Comparison of ENCODE assay signal across 20 mouse cellular contexts in genomic region chr15:12337779-12338137, GRCm38 (mm10). TPM values are rescaled to one million over a fixed set of nuclear protein-coding genes. Genes with fewer than 3 reads are reported as not detected.
DNase-seq lines count a peak whose midpoint lies in the region; ATAC-seq and TF ChIP-seq lines count a peak whose summit lies in the region.
"Had no signal": no experiment of that assay in that cellular context is flagged by ENCODE, and none has a peak within 500 bp of the region (broad histone marks: within the 10 kb centered on the region; RNA-seq: fewer than 3 reads in every experiment).

No protein-coding gene starts in this region.

- intact Hi-C loops in heart, postnatal 25 days (cut with DNase I) = no loop called here
- intact Hi-C loops in gastrocnemius, postnatal 14 days (cut with DNase I; ENCODE audit: low total_unique reads) = no loop called here

- H3K4me2 ChIP-seq in heart, embryonic 13.5 days = no peak overlapping the region
- H3K4me2 ChIP-seq in liver, embryonic 14.5 days (ENCODE audit: low read depth) = no peak overlapping the region
- H3K4me2 ChIP-seq in liver, embryonic 11.5 days = no peak overlapping the region
- H3K4me2 ChIP-seq: embryonic facial prominence, embryonic 13.5 days; forebrain, embryonic 12.5 days; hindbrain, embryonic 13.5 days had no signal

- ATAC-seq in heart, embryonic 13.5 days (ENCODE audit: extremely low read depth, insufficient number of reproducible peaks, low FRiP score, low TSS enrichment) = no peak
- ATAC-seq in liver, embryonic 14.5 days (ENCODE audit: insufficient read depth) = no peak
- no peak for ATAC-seq in liver, embryonic 11.5 days (replicated peaks; ENCODE audit: low FRiP score)
- peak; percentile 62 for ATAC-seq in inflammation-experienced regulatory T-cells, adult 6 months
- ATAC-seq: activated CD4-positive, CD25-positive, alpha-beta regulatory T cell, adult 4 months; forebrain, embryonic 16.5 days; intestine, postnatal 0 days had no signal

- WGBS in heart, embryonic 13.5 days = 53% methylated on average over 3 of the region's 3 CpGs
- WGBS in liver, embryonic 14.5 days (ENCODE audit: insufficient replicate concordance) = 30% methylated on average over 3 of the region's 3 CpGs
- WGBS in liver, embryonic 11.5 days = 60% methylated on average over 3 of the region's 3 CpGs

- H3K27ac ChIP-seq in heart, embryonic 13.5 days (replicated peaks) = peak overlapping the region; percentile 42; the same call in 1 of the 2 replicates
- peak overlapping the region; percentile 45 for H3K27ac ChIP-seq in liver, embryonic 14.5 days
- no peak overlapping the region; the same call in none of the 2 replicates for H3K27ac ChIP-seq in liver, embryonic 11.5 days (ENCODE audit: low read depth, low read length)
- H3K27ac ChIP-seq: embryonic facial prominence, embryonic 13.5 days; forebrain, embryonic 12.5 days; hindbrain, embryonic 13.5 days had no signal

- no peak for DNase-seq in heart, postnatal 25 days (ENCODE audit: low spot score)
- no peak for DNase-seq in liver, embryonic 14.5 days (ENCODE audit: low read depth in 3 of 3, low spot score in 3 of 3)
- DNase-seq in liver, embryonic 11.5 days (ENCODE audit: low spot score) = no peak
- DNase-seq in spleen, postnatal 36 days (ENCODE audit: low spot score in 2 of 2) = no peak
- DNase-seq in gastrocnemius, postnatal 14 days = no peak
- DNase-seq: adrenal gland, postnatal 14 days; cerebellum, adult 11-12 months; cerebellum, adult 9-10 months; cerebellum, postnatal 36 days; gastrocnemius, postnatal 10 days had no signal

- no peak overlapping the region for H3K4me3 ChIP-seq in heart, embryonic 13.5 days
- no peak overlapping the region for H3K4me3 ChIP-seq in liver, embryonic 14.5 days (ENCODE audit: insufficient read depth in 1 of 2, low read depth in 2 of 2, low read length in 2 of 2)
- no peak overlapping the region for H3K4me3 ChIP-seq in liver, embryonic 11.5 days (ENCODE audit: low read depth, low read length)
- H3K4me3 ChIP-seq: embryonic facial prominence, embryonic 13.5 days; forebrain, embryonic 12.5 days; hindbrain, embryonic 13.5 days had no signal

- TF ChIP-seq EP300 in liver, embryonic 14.5 days (IDR thresholded peaks at IDR 0.05; ENCODE audit: low read depth) = no peak

- TF ChIP-seq CTCF in liver, embryonic 14.5 days (IDR thresholded peaks at IDR 0.05; ENCODE audit: low read depth) = no peak

- no peaks in the 10 kb centered on the region for H3K9me3 ChIP-seq in heart, embryonic 13.5 days
- H3K9me3 ChIP-seq in liver, embryonic 14.5 days (ENCODE audit: control insufficient read depth, low read length) = no peaks in the 10 kb centered on the region
- H3K9me3 ChIP-seq in liver, embryonic 11.5 days (ENCODE audit: control insufficient read depth, low read length) = no peaks in the 10 kb centered on the region
- H3K9me3 ChIP-seq: embryonic facial prominence, embryonic 13.5 days; forebrain, embryonic 12.5 days; hindbrain, embryonic 13.5 days had no signal

- peaks cover 56% of the 10 kb centered on the region for H3K4me1 ChIP-seq in heart, embryonic 13.5 days
- peaks cover 51 to 53% of the 10 kb centered on the region in 2 experiments for H3K4me1 ChIP-seq in liver, embryonic 14.5 days (replicated peaks; ENCODE audit: control insufficient read depth in 2 of 2, insufficient read depth in 2 of 2, low read length in 1 of 2)
- peaks cover 44% of the 10 kb centered on the region for H3K4me1 ChIP-seq in liver, embryonic 11.5 days (replicated peaks; ENCODE audit: control insufficient read depth, insufficient read depth, low read length)

- H3K36me3 ChIP-seq in heart, embryonic 13.5 days = peaks cover 7% of the 10 kb centered on the region
- H3K36me3 ChIP-seq in liver, embryonic 14.5 days (replicated peaks; ENCODE audit: control insufficient read depth, insufficient read depth, low read depth) = no peaks in the 10 kb centered on the region
- peaks cover 4% of the 10 kb centered on the region; the same call in 1 of the 2 replicates for H3K36me3 ChIP-seq in liver, embryonic 11.5 days (ENCODE audit: control insufficient read depth, insufficient read depth, low read length)
- H3K36me3 ChIP-seq: hindbrain, embryonic 13.5 days had no signal

- H3K9ac ChIP-seq in heart, embryonic 13.5 days = no peak overlapping the region
- no peak overlapping the region for H3K9ac ChIP-seq in liver, embryonic 14.5 days (replicated peaks)
- no peak overlapping the region for H3K9ac ChIP-seq in liver, embryonic 11.5 days (ENCODE audit: low read depth, low read length)
- H3K9ac ChIP-seq: embryonic facial prominence, embryonic 13.5 days; forebrain, embryonic 12.5 days; hindbrain, embryonic 13.5 days had no signal

- H3K27me3 ChIP-seq in heart, embryonic 13.5 days (replicated peaks) = no peaks in the 10 kb centered on the region
- no peaks in the 10 kb centered on the region for H3K27me3 ChIP-seq in liver, embryonic 14.5 days (ENCODE audit: control insufficient read depth, insufficient read depth, low read length)
- no peaks in the 10 kb centered on the region for H3K27me3 ChIP-seq in liver, embryonic 11.5 days (replicated peaks; ENCODE audit: control insufficient read depth, insufficient read depth, low read length)
- H3K27me3 ChIP-seq: embryonic facial prominence, embryonic 13.5 days; forebrain, embryonic 12.5 days; hindbrain, embryonic 13.5 days had no signal

RNA-seq across cellular contexts. Expression of gene 1810049J17Rik, which starts 16.1 kb away (rescaled TPM):
- 0.78 and 1.3 TPM in 2 replicates for polyA plus RNA-seq in heart, embryonic 13.5 days (2015; fragmentation: Nextera tagmentation; extraction: Ambion mirVana)
- total RNA-seq in heart, postnatal 25 days (2021) = 1 to 10 TPM in 1 of 2 experiments, not detected in 1; 1.1 TPM
- polyA plus RNA-seq in liver, embryonic 14.5 days (2012; rRNA removed) = not detected in 2 replicates
- 2.3 and 3.1 TPM in 2 replicates for polyA plus RNA-seq in liver, embryonic 14.5 days (2014; fragmentation: Nextera tagmentation; extraction: Ambion mirVana)
- polyA plus RNA-seq in liver, embryonic 11.5 days (2014; fragmentation: Nextera tagmentation; extraction: Ambion mirVana) = 0.58 and 1.3 TPM in 2 replicates
- not detected for polyA plus RNA-seq in inflammation-experienced regulatory T-cells, adult 6 months (2017; shearing (Covaris generic))
- total RNA-seq in gastrocnemius, postnatal 14 days (2021) = not detected
- total RNA-seq: gastrocnemius, postnatal 10 days; hematopoietic stem cell, adult 5-6 weeks had no signal
- polyA plus RNA-seq: activated CD4-positive, CD25-positive, alpha-beta regulatory T cell, adult 4 months; embryonic facial prominence, embryonic 13.5 days; forebrain, embryonic 12.5 days; forebrain, embryonic 16.5 days; frontal cortex, adult 2 months; hindbrain, embryonic 13.5 days had no signal

RNA-seq across cellular contexts. Expression of gene Golph3, which starts 16.5 kb away (rescaled TPM):
- polyA plus RNA-seq in heart, embryonic 13.5 days (2015; fragmentation: Nextera tagmentation; extraction: Ambion mirVana) = 60.1 and 63.0 TPM in 2 replicates
- total RNA-seq in heart, postnatal 25 days (2021) = 10 to 100 TPM; 81.6 to 89.8 TPM
- polyA plus RNA-seq in liver, embryonic 14.5 days (2012; rRNA removed) = 33.8 and 35.2 TPM in 2 replicates
- polyA plus RNA-seq in liver, embryonic 14.5 days (2014; fragmentation: Nextera tagmentation; extraction: Ambion mirVana) = 58.4 and 60.9 TPM in 2 replicates
- 93.0 and 107 TPM in 2 replicates for polyA plus RNA-seq in liver, embryonic 11.5 days (2014; fragmentation: Nextera tagmentation; extraction: Ambion mirVana)
- 10 to 100 TPM; 29.6 to 31.6 (median 31.4) TPM for polyA plus RNA-seq in inflammation-experienced regulatory T-cells, adult 6 months (2017; shearing (Covaris generic))
- total RNA-seq in gastrocnemius, postnatal 14 days (2021) = 10 to 100 TPM; 59.5 to 59.7 TPM
